Mouse (Mus musculus): Measurements from ENCODE around the gene Psmc3ip. TPM values are rescaled to one million over a fixed set of nuclear protein-coding genes. Genes with fewer than 3 reads are reported as not detected.
A peak's percentile ranks its signal among the peaks of the same experiment; 100 is the strongest.

Gene Psmc3ip
- polyA plus RNA-seq, 1 experiment from 2014 or later: 10.6 TPM

GRCm38 (mm10) chr11:101080421-101080820 lies 14.8 kb downstream of the Psmc3ip start:
- H3K9me3 ChIP-seq (ENCODE audit: control insufficient read depth, low read length): no peaks in the 10 kb centered on the region
- WGBS: 65% methylated on average over 5 of the region's 5 CpGs
- no peak overlapping the region for H3K4me3 ChIP-seq (ENCODE audit: low read depth, low read length)
- no peak overlapping the region for H3K27ac ChIP-seq (replicated peaks)
- no peak overlapping the region for H3K9ac ChIP-seq (ENCODE audit: low read length)
- ATAC-seq (ENCODE audit: low FRiP score, low TSS enrichment) (no peak), DNase-seq (ENCODE audit: low spot score) (no peak)
- H3K27me3 ChIP-seq (ENCODE audit: control insufficient read depth, insufficient read depth, low read length): peaks cover 9% of the 10 kb centered on the region; the same call in 1 of the 2 replicates
- no peak overlapping the region for H3K4me2 ChIP-seq (replicated peaks; ENCODE audit: low read depth)
- TF ChIP-seq CTCF (IDR thresholded peaks at IDR 0.05; ENCODE audit: low read depth): no peak
- no peak for TF ChIP-seq EP300 (optimal IDR thresholded peaks at IDR 0.05)
- H3K36me3 ChIP-seq (ENCODE audit: control insufficient read depth, insufficient read depth, low read length): no peaks in the 10 kb centered on the region
- H3K4me1 ChIP-seq (replicated peaks; ENCODE audit: control insufficient read depth, insufficient read depth): no peaks in the 10 kb centered on the region; the same call in 1 of the 2 replicates

GRCm38 (mm10) chr11:101079746-101080145 lies 15.5 kb downstream of the Psmc3ip start:
- DNase-seq (ENCODE audit: low spot score): peak; percentile 17
- Histone ChIP-seq H3K9ac (ENCODE audit: low read length) (no peak overlapping the region), H3K4me1 (replicated peaks; ENCODE audit: control insufficient read depth, insufficient read depth) (no peaks in the 10 kb centered on the region; the same call in 1 of the 2 replicates), H3K27ac (replicated peaks) (no peak overlapping the region), H3K27me3 (ENCODE audit: control insufficient read depth, insufficient read depth, low read length) (peaks cover 9% of the 10 kb centered on the region; the same call in 1 of the 2 replicates), H3K36me3 (ENCODE audit: control insufficient read depth, insufficient read depth, low read length) (no peaks in the 10 kb centered on the region), H3K9me3 (ENCODE audit: control insufficient read depth, low read length) (no peaks in the 10 kb centered on the region), H3K4me3 (ENCODE audit: low read depth, low read length) (no peak overlapping the region), H3K4me2 (replicated peaks; ENCODE audit: low read depth) (peak overlapping the region; percentile 32; the same call in 1 of the 2 replicates)
- TF ChIP-seq EP300 (optimal IDR thresholded peaks at IDR 0.05): no peak
- no peak for ATAC-seq (ENCODE audit: low FRiP score, low TSS enrichment)
- WGBS: 11% methylated on average over 27 of the region's 27 CpGs

GRCm38 (mm10) chr11:101078121-101078520 lies 17.1 kb downstream of the Psmc3ip start, which contains the start of gene Hsd17b1:
Gene Hsd17b1 (plus strand): TSS chr11:101078411.
- no peak within 1 kb of the TSS for H3K9ac ChIP-seq (ENCODE audit: low read length)
- no peaks in the 10 kb centered on the region; the same call in 1 of the 2 replicates for H3K4me1 ChIP-seq (replicated peaks; ENCODE audit: control insufficient read depth, insufficient read depth)
- no peak within 1 kb of the TSS for H3K4me2 ChIP-seq (replicated peaks; ENCODE audit: low read depth)
- ATAC-seq (ENCODE audit: low FRiP score, low TSS enrichment) (no peak), DNase-seq (ENCODE audit: low spot score) (no peak)
- H3K27me3 ChIP-seq (ENCODE audit: control insufficient read depth, insufficient read depth, low read length): peaks cover 9% of the 10 kb centered on the region; the same call in 1 of the 2 replicates
- WGBS: 74% methylated on average over 9 of the region's 9 CpGs
- H3K36me3 ChIP-seq (ENCODE audit: control insufficient read depth, insufficient read depth, low read length): no peaks in the 10 kb centered on the region
- H3K9me3 ChIP-seq (ENCODE audit: control insufficient read depth, low read length): no peaks in the 10 kb centered on the region
- no peak for TF ChIP-seq CTCF (IDR thresholded peaks at IDR 0.05; ENCODE audit: low read depth)
- no peak for TF ChIP-seq EP300 (optimal IDR thresholded peaks at IDR 0.05)
- no peak within 1 kb of the TSS for H3K4me3 ChIP-seq (ENCODE audit: low read depth, low read length)
- no peak within 1 kb of the TSS for H3K27ac ChIP-seq (replicated peaks)

- WGBS: 70% methylated on average over 14 of the region's 14 CpGs
Measured at GRCm38 (mm10) chr11:101071810-101072428, 23.3 kb downstream of the Psmc3ip start.

GRCm38 (mm10) chr11:101070987-101071386 lies 24.2 kb downstream of the Psmc3ip start:
- Histone ChIP-seq H3K4me3 (ENCODE audit: low read depth, low read length) (no peak overlapping the region), H3K4me2 (replicated peaks; ENCODE audit: low read depth) (no peak overlapping the region), H3K36me3 (ENCODE audit: control insufficient read depth, insufficient read depth, low read length) (no peaks in the 10 kb centered on the region; the same call in 1 of the 2 replicates), H3K27ac (replicated peaks) (no peak overlapping the region), H3K4me1 (replicated peaks; ENCODE audit: control insufficient read depth, insufficient read depth) (no peaks in the 10 kb centered on the region; the same call in 1 of the 2 replicates), H3K27me3 (ENCODE audit: control insufficient read depth, insufficient read depth, low read length) (no peaks in the 10 kb centered on the region), H3K9me3 (ENCODE audit: control insufficient read depth, low read length) (no peaks in the 10 kb centered on the region), H3K9ac (ENCODE audit: low read length) (no peak overlapping the region; the same call in 1 of the 2 replicates)
- ATAC-seq (ENCODE audit: low FRiP score, low TSS enrichment): no peak
- TF ChIP-seq CTCF (IDR thresholded peaks at IDR 0.05; ENCODE audit: low read depth) (no peak), EP300 (optimal IDR thresholded peaks at IDR 0.05) (no peak)
- 76% methylated on average over 6 of the region's 6 CpGs for WGBS
- no peak for DNase-seq (ENCODE audit: low spot score)

More at GRCm38 (mm10) chr11:101071810-101072428, 23.3 kb downstream of the Psmc3ip start:
- Histone ChIP-seq H3K36me3 (ENCODE audit: control insufficient read depth, insufficient read depth, low read length) (no peaks in the 10 kb centered on the region; the same call in 1 of the 2 replicates), H3K9me3 (ENCODE audit: control insufficient read depth, low read length) (no peaks in the 10 kb centered on the region), H3K9ac (ENCODE audit: low read length) (no peak overlapping the region), H3K27me3 (ENCODE audit: control insufficient read depth, insufficient read depth, low read length) (no peaks in the 10 kb centered on the region), H3K4me3 (ENCODE audit: low read depth, low read length) (no peak overlapping the region), H3K4me2 (replicated peaks; ENCODE audit: low read depth) (no peak overlapping the region), H3K27ac (replicated peaks) (no peak overlapping the region), H3K4me1 (replicated peaks; ENCODE audit: control insufficient read depth, insufficient read depth) (no peaks in the 10 kb centered on the region; the same call in 1 of the 2 replicates)
- ATAC-seq (ENCODE audit: low FRiP score, low TSS enrichment): no peak
- DNase-seq (ENCODE audit: low spot score): no peak
- no peak for TF ChIP-seq EP300 (optimal IDR thresholded peaks at IDR 0.05)
- no peak for TF ChIP-seq CTCF (IDR thresholded peaks at IDR 0.05; ENCODE audit: low read depth)

GRCm38 (mm10) chr11:101070189-101070527 lies 25.1 kb downstream of the Psmc3ip start:
- peak overlapping the region; percentile 61 for H3K27ac ChIP-seq (replicated peaks)
- peak; percentile 65 for ATAC-seq (ENCODE audit: low FRiP score, low TSS enrichment)

More at GRCm38 (mm10) chr11:101070189-101070527, 25.1 kb downstream of the Psmc3ip start:
- H3K4me3 ChIP-seq (ENCODE audit: low read depth, low read length): peak overlapping the region; percentile 73
- DNase-seq (ENCODE audit: low spot score): no peak
- no peaks in the 10 kb centered on the region for H3K9me3 ChIP-seq (ENCODE audit: control insufficient read depth, low read length)
- H3K9ac ChIP-seq (ENCODE audit: low read length): peak overlapping the region; percentile 75
- 1% methylated on average over 36 of the region's 36 CpGs for WGBS
- no peaks in the 10 kb centered on the region; the same call in 1 of the 2 replicates for H3K4me1 ChIP-seq (replicated peaks; ENCODE audit: control insufficient read depth, insufficient read depth)
- H3K4me2 ChIP-seq (replicated peaks; ENCODE audit: low read depth): peak overlapping the region; percentile 99
- H3K27me3 ChIP-seq (ENCODE audit: control insufficient read depth, insufficient read depth, low read length): no peaks in the 10 kb centered on the region
- H3K36me3 ChIP-seq (ENCODE audit: control insufficient read depth, insufficient read depth, low read length): no peaks in the 10 kb centered on the region; the same call in 1 of the 2 replicates
- TF ChIP-seq CTCF (IDR thresholded peaks at IDR 0.05; ENCODE audit: low read depth): no peak
- TF ChIP-seq EP300 (optimal IDR thresholded peaks at IDR 0.05): no peak

All from stomach, postnatal 0 days (tissue).